Mouse (Mus musculus) lung, embryonic 15.5 days (tissue): ENCODE results near the gene Pusl1. TPM values are rescaled to one million over a fixed set of nuclear protein-coding genes. Genes with fewer than 3 reads are reported as not detected.

Experiments
- ATAC-seq: fragments of 200-750 bp; cut with Nextera tagmentation; 2 replicates; pipeline ENCODE4 v1.8.0; 2017; ENCODE audit warnings: moderate number of reproducible peaks, borderline replicate concordance; ENCODE audit not compliant: low FRiP score, low TSS enrichment; ENCODE audit errors: extremely low read depth
- H3K27ac ChIP-seq: fragments of 300-500 bp; sonication (generic); 2 replicates; pipeline ENCODE4 v1.5.1; 2015; ENCODE audit warnings: moderate library complexity, mild to moderate bottlenecking, inconsistent platforms
- H3K27me3 ChIP-seq: fragments of 300-500 bp; sonication (generic); 2 replicates; pipeline ENCODE4 v1.6.1; 2015; ENCODE audit warnings: inconsistent platforms
- H3K36me3 ChIP-seq: fragments of 300-500 bp; sonication (generic); 2 replicates; pipeline ENCODE4 v1.6.1; 2015; ENCODE audit warnings: inconsistent platforms
- H3K4me1 ChIP-seq: fragments of 300-500 bp; sonication (generic); 2 replicates; pipeline ENCODE4 v1.6.1; 2015; ENCODE audit warnings: inconsistent platforms
- H3K4me2 ChIP-seq: fragments of 300-500 bp; sonication (generic); 2 replicates; pipeline ENCODE4 v1.6.1; 2015; ENCODE audit warnings: inconsistent platforms, mild to moderate bottlenecking, moderate library complexity
- H3K4me3 ChIP-seq: fragments of 300-500 bp; sonication (generic); 2 replicates; pipeline ENCODE4 v1.5.1; 2015; ENCODE audit warnings: mild to moderate bottlenecking, inconsistent platforms
- H3K9ac ChIP-seq: fragments of 300-500 bp; sonication (generic); 2 replicates; pipeline ENCODE4 v1.6.1; 2015; ENCODE audit warnings: inconsistent platforms
- H3K9me3 ChIP-seq: fragments of 300-500 bp; sonication (generic); 2 replicates; pipeline ENCODE4 v1.6.1; 2016; ENCODE audit warnings: inconsistent platforms
- WGBS: fragments of 180-500 bp; shearing (Covaris S2); methylation state at CpG from one replicate; pipeline ENCODE4 v1.1.7; 2015; 5-methylcytosine and 5-hydroxymethylcytosine counted together
- microRNA-seq: library from miRNA; unstranded; fragments of <30 nt; microRNA quantifications from one replicate; pipeline ENCODE4, GENCODE M21; 2016
- polyA plus RNA-seq: library from polyadenylated mRNA; unstranded; fragments of >200 nt; fragmentation: Nextera tagmentation; extraction: Ambion mirVana; gene quantifications from 2 replicates; pipeline ENCODE4 v1.2.1, GENCODE M21; 2015

Pusl1 gene
- polyA plus RNA-seq, 1 experiment from 2014 or later, result 44.9 TPM

- peak; percentile 94 for ATAC-seq
- WGBS, result 3% methylated on average over 16 of the region's 16 CpGs
Observed at GRCm38 (mm10) chr4:155839483-155839910, 52.1 kb downstream of the Pusl1 start, which contains the start of gene Mxra8. TSS of gene Mxra8 (plus strand) at chr4:155839680.

GRCm38 (mm10) chr4:155838187-155839153 is 53.1 kb downstream of the Pusl1 start:
- Histone ChIP-seq H3K4me3 (peak overlapping the region; percentile 60; the same call in 1 of the 2 replicates), H3K4me1 (peaks cover 56% of the 10 kb centered on the region), H3K9me3 (no peaks in the 10 kb centered on the region), H3K27ac (peak overlapping the region; percentile 95), H3K9ac (peak overlapping the region; percentile 20; the same call in 1 of the 2 replicates), H3K4me2 (peak overlapping the region; percentile 86), H3K27me3 (no peaks in the 10 kb centered on the region), H3K36me3 (peaks cover 12% of the 10 kb centered on the region)
- ATAC-seq, result peak; percentile 50; the same call in 1 of the 2 replicates
- 24% methylated on average over 8 of the region's 8 CpGs for WGBS

More at GRCm38 (mm10) chr4:155839483-155839910, 52.1 kb downstream of the Pusl1 start, which contains the start of gene Mxra8:
- H3K4me3 ChIP-seq, result peak within 1 kb of the TSS; percentile 60
- H3K4me1 ChIP-seq, result peaks cover 47% of the 10 kb centered on the region
- H3K9ac ChIP-seq, result peak within 1 kb of the TSS; percentile 65
- H3K9me3 ChIP-seq, result no peaks in the 10 kb centered on the region
- H3K27ac ChIP-seq, result peak within 1 kb of the TSS; percentile 95
- peaks cover 12% of the 10 kb centered on the region for H3K36me3 ChIP-seq
- peak within 1 kb of the TSS; percentile 86 for H3K4me2 ChIP-seq
- H3K27me3 ChIP-seq, result no peaks in the 10 kb centered on the region

Small RNA genes lying within 50 kb of the gene (microRNA-seq; reads per million reads assigned to microRNA genes)
- not detected for gene Gm22991

Other genes starting within 250 kb of the Pusl1 start
- not detected in 2 replicates for gene Gm10563, start 246.4 kb downstream of the Pusl1 start, polyA plus RNA-seq
- gene Mmp23, start 238.4 kb downstream of the Pusl1 start, polyA plus RNA-seq, result 41.7 and 47.8 TPM in 2 replicates
- gene Mib2, start 222.6 kb downstream of the Pusl1 start, polyA plus RNA-seq, result 27.6 and 29.1 TPM in 2 replicates
- gene Fndc10, start 197.4 kb downstream of the Pusl1 start, polyA plus RNA-seq, result 4.3 and 4.9 TPM in 2 replicates
- 147 and 150 TPM in 2 replicates for gene Ssu72, start 187.0 kb downstream of the Pusl1 start, polyA plus RNA-seq
- 0.44 and 0.59 TPM in 2 replicates for gene Tmem240, start 157.0 kb downstream of the Pusl1 start, polyA plus RNA-seq
- gene Atad3a, start 130.7 kb downstream of the Pusl1 start, polyA plus RNA-seq, result 84.7 and 90.0 TPM in 2 replicates
- gene Vwa1, start 117.1 kb downstream of the Pusl1 start, polyA plus RNA-seq, result 10.5 and 11.0 TPM in 2 replicates
- 0.16 and 0.26 TPM in 2 replicates for gene Tmem88b, start 105.9 kb downstream of the Pusl1 start, polyA plus RNA-seq
- gene Ankrd65, start 101.3 kb downstream of the Pusl1 start, polyA plus RNA-seq, result 0.20 TPM in 1 of 2 replicates, not detected in the other
- gene Mrpl20, start 88.9 kb downstream of the Pusl1 start, polyA plus RNA-seq, result 193 and 228 TPM in 2 replicates
- 152 and 169 TPM in 2 replicates for gene Ccnl2, start 79.3 kb downstream of the Pusl1 start, polyA plus RNA-seq
- gene Aurkaip1, start 60.5 kb downstream of the Pusl1 start, polyA plus RNA-seq, result 143 and 146 TPM in 2 replicates
- 194 and 223 TPM in 2 replicates for gene Mxra8, start 52.1 kb downstream of the Pusl1 start, polyA plus RNA-seq
- gene Dvl1, start 44.4 kb downstream of the Pusl1 start, polyA plus RNA-seq, result 14.0 and 14.7 TPM in 2 replicates
- gene Tas1r3, start 28.4 kb downstream of the Pusl1 start, polyA plus RNA-seq, result 0.34 and 0.36 TPM in 2 replicates
- 14.5 and 15.2 TPM in 2 replicates for gene Cptp, start 22.3 kb downstream of the Pusl1 start, polyA plus RNA-seq
- 77.7 and 80.5 TPM in 2 replicates for gene Ints11, start 22.2 kb downstream of the Pusl1 start, polyA plus RNA-seq
- 15.1 and 17.7 TPM in 2 replicates for gene Acap3, start within 50 bp of the Pusl1 start, polyA plus RNA-seq
- gene Ube2j2, start 52.0 kb upstream of the Pusl1 start, polyA plus RNA-seq, result 106 and 107 TPM in 2 replicates
- gene C1qtnf12, start 70.5 kb upstream of the Pusl1 start, polyA plus RNA-seq, result 39.3 and 45.0 TPM in 2 replicates
- 16.4 and 17.0 TPM in 2 replicates for gene B3galt6, start 100.9 kb upstream of the Pusl1 start, polyA plus RNA-seq
- 156 and 162 TPM in 2 replicates for gene Sdf4, start 101.1 kb upstream of the Pusl1 start, polyA plus RNA-seq
- gene Tnfrsf4, start 122.1 kb upstream of the Pusl1 start, polyA plus RNA-seq, result 0.39 and 0.42 TPM in 2 replicates
- 1.6 and 2.7 TPM in 2 replicates for gene Tnfrsf18, start 134.4 kb upstream of the Pusl1 start, polyA plus RNA-seq
- gene Ttll10, start 167.6 kb upstream of the Pusl1 start, polyA plus RNA-seq, result 2.9 TPM in 2 replicates
- 40.2 and 43.4 TPM in 2 replicates for gene 9430015G10Rik, start 218.2 kb upstream of the Pusl1 start, polyA plus RNA-seq
- gene Rnf223, start 238.7 kb upstream of the Pusl1 start, polyA plus RNA-seq, result 0.15 and 0.29 TPM in 2 replicates